Mouse (Mus musculus) stomach, postnatal 0 days (tissue): Measurements from ENCODE around the gene Cdc14a. TPM values are rescaled to one million over a fixed set of nuclear protein-coding genes. Genes with fewer than 3 reads are reported as not detected.

Source experiments
- ATAC-seq: fragments of 200-750 bp; cut with Nextera tagmentation; 2 replicates; pipeline ENCODE4 v1.8.0; 2017; ENCODE audit not compliant: low FRiP score, low TSS enrichment
- DNase-seq: peaks from one replicate; pipeline ENCODE4 v3.0.0-alpha.2; 2016; ENCODE audit warnings: low spot score
- H3K27ac ChIP-seq: fragments of 300-500 bp; sonication (generic); replicated peaks from 2 replicates; pipeline ENCODE4 v1.5.1; 2014; ENCODE audit warnings: mild to moderate bottlenecking, control low read depth
- H3K27me3 ChIP-seq: fragments of 300-500 bp; sonication (generic); 2 replicates; pipeline ENCODE4 v1.6.1; 2014; ENCODE audit warnings: low read length; ENCODE audit not compliant: control insufficient read depth, insufficient read depth
- H3K36me3 ChIP-seq: fragments of 300-500 bp; sonication (generic); 2 replicates; pipeline ENCODE4 v1.6.1; 2014; ENCODE audit warnings: low read length, mixed read lengths; ENCODE audit not compliant: control insufficient read depth, insufficient read depth
- H3K4me1 ChIP-seq: fragments of 300-500 bp; sonication (generic); replicated peaks from 2 replicates; pipeline ENCODE4 v1.6.1; 2014; ENCODE audit warnings: antibody characterized with exemption; ENCODE audit not compliant: control insufficient read depth, insufficient read depth
- H3K4me2 ChIP-seq: fragments of 300-500 bp; sonication (generic); replicated peaks from 2 replicates; pipeline ENCODE4 v1.6.1; 2014; ENCODE audit warnings: low read depth, mild to moderate bottlenecking, control low read depth, moderate library complexity
- H3K4me3 ChIP-seq: fragments of 300-500 bp; sonication (generic); 2 replicates; pipeline ENCODE4 v1.5.1; 2014; ENCODE audit warnings: low read depth, low read length, control low read depth
- H3K9ac ChIP-seq: fragments of 300-500 bp; sonication (generic); 2 replicates; pipeline ENCODE4 v1.6.1; 2014; ENCODE audit warnings: mild to moderate bottlenecking, low read length, control low read depth, mixed read lengths
- H3K9me3 ChIP-seq: fragments of 300-500 bp; sonication (generic); 2 replicates; pipeline ENCODE4 v1.6.1; 2016; ENCODE audit warnings: low read length; ENCODE audit not compliant: control insufficient read depth
- CTCF ChIP-seq: IDR thresholded peaks from 2 replicates; pipeline ENCODE4 v1.5.1; 2016; ENCODE audit warnings: antibody characterized with exemption, low read depth, mild to moderate bottlenecking, moderate library complexity
- EP300 ChIP-seq: optimal IDR thresholded peaks from 2 replicates; pipeline ENCODE3; 2016; ENCODE audit warnings: antibody characterized with exemption
- WGBS: fragments of 180-500 bp; shearing (Covaris S2); extraction: QIAGEN DNeasy Blood & Tissue Kit; methylation state at CpG from one replicate; pipeline ENCODE4 v1.1.7; 2014; 5-methylcytosine and 5-hydroxymethylcytosine counted together
- polyA plus RNA-seq: library from polyadenylated mRNA; unstranded; fragments of >200 nt; fragmentation: Nextera tagmentation; extraction: Ambion mirVana; gene quantifications from 2 replicates; pipeline ENCODE4 v1.2.1, GENCODE M21; 2015

The Cdc14a gene
- polyA plus RNA-seq, 1 experiment from 2014 or later: 4.6 TPM

- ATAC-seq (no peak), DNase-seq (no peak)
- H3K9ac ChIP-seq: no peak overlapping the region
- 73% methylated on average over 8 of the region's 8 CpGs for WGBS
- H3K9me3 ChIP-seq: no peaks in the 10 kb centered on the region
- H3K4me3 ChIP-seq: no peak overlapping the region
- H3K27me3 ChIP-seq: no peaks in the 10 kb centered on the region
- TF ChIP-seq EP300: no peak
- no peak for TF ChIP-seq CTCF
- peaks cover 3% of the 10 kb centered on the region; the same call in 1 of the 2 replicates for H3K36me3 ChIP-seq
- no peak overlapping the region for H3K4me2 ChIP-seq
- H3K27ac ChIP-seq: no peak overlapping the region
- H3K4me1 ChIP-seq: no peaks in the 10 kb centered on the region
Measured at GRCm38 (mm10) chr3:116298003-116298402, 125.8 kb downstream of the Cdc14a start.

GRCm38 (mm10) chr3:116297170-116297569, 126.7 kb downstream of the Cdc14a start:
- Histone ChIP-seq H3K36me3 (peaks cover 3% of the 10 kb centered on the region; the same call in 1 of the 2 replicates), H3K4me2 (no peak overlapping the region), H3K27ac (no peak overlapping the region), H3K9ac (no peak overlapping the region), H3K4me1 (no peaks in the 10 kb centered on the region), H3K27me3 (no peaks in the 10 kb centered on the region), H3K4me3 (no peak overlapping the region), H3K9me3 (no peaks in the 10 kb centered on the region)
- DNase-seq (no peak), ATAC-seq (no peak)
- WGBS: 92% methylated on average over 7 of the region's 7 CpGs
- TF ChIP-seq EP300 (no peak), CTCF (no peak)

- Histone ChIP-seq H3K4me3 (no peak overlapping the region), H3K4me1 (no peaks in the 10 kb centered on the region), H3K36me3 (peaks cover 7% of the 10 kb centered on the region; the same call in 1 of the 2 replicates), H3K9ac (no peak overlapping the region), H3K27ac (no peak overlapping the region), H3K27me3 (no peaks in the 10 kb centered on the region), H3K9me3 (no peaks in the 10 kb centered on the region), H3K4me2 (no peak overlapping the region)
- 83% methylated on average over 9 of the region's 9 CpGs for WGBS
- DNase-seq: no peak
- ATAC-seq: no peak
- TF ChIP-seq EP300 (no peak), CTCF (no peak)
Measured at GRCm38 (mm10) chr3:116290041-116290815, 133.6 kb downstream of the Cdc14a start.

- Histone ChIP-seq H3K4me3 (no peak overlapping the region), H3K4me2 (no peak overlapping the region), H3K27ac (no peak overlapping the region), H3K36me3 (peaks cover 7% of the 10 kb centered on the region; the same call in 1 of the 2 replicates), H3K9me3 (no peaks in the 10 kb centered on the region), H3K9ac (no peak overlapping the region), H3K27me3 (no peaks in the 10 kb centered on the region), H3K4me1 (no peaks in the 10 kb centered on the region)
- DNase-seq (no peak), ATAC-seq (no peak)
- no peak for TF ChIP-seq CTCF
- TF ChIP-seq EP300: no peak
- 72% methylated on average over 6 of the region's 6 CpGs for WGBS
Measured at GRCm38 (mm10) chr3:116288833-116289232, 135.0 kb downstream of the Cdc14a start.

GRCm38 (mm10) chr3:116284735-116285134, 139.1 kb downstream of the Cdc14a start:
- Histone ChIP-seq H3K27me3 (no peaks in the 10 kb centered on the region), H3K9ac (no peak overlapping the region), H3K4me1 (no peaks in the 10 kb centered on the region), H3K4me2 (no peak overlapping the region), H3K36me3 (no peaks in the 10 kb centered on the region), H3K9me3 (no peaks in the 10 kb centered on the region), H3K4me3 (no peak overlapping the region), H3K27ac (no peak overlapping the region)
- no peak for ATAC-seq
- DNase-seq: no peak
- WGBS: 94% methylated on average over 4 of the region's 4 CpGs
- no peak for TF ChIP-seq CTCF
- no peak for TF ChIP-seq EP300

- TF ChIP-seq EP300: no peak
- no peak for TF ChIP-seq CTCF
- Histone ChIP-seq H3K4me3 (no peak overlapping the region), H3K4me2 (no peak overlapping the region), H3K9ac (no peak overlapping the region), H3K4me1 (no peaks in the 10 kb centered on the region), H3K27ac (no peak overlapping the region), H3K36me3 (no peaks in the 10 kb centered on the region), H3K27me3 (no peaks in the 10 kb centered on the region), H3K9me3 (no peaks in the 10 kb centered on the region)
- 53% methylated on average over 2 of the region's 2 CpGs for WGBS
- no peak for ATAC-seq
- DNase-seq: no peak
Measured at GRCm38 (mm10) chr3:116283996-116284395, 139.8 kb downstream of the Cdc14a start.
